ENCODE assay signal across 22 mouse cellular contexts in genomic region chr8:79111461-79111860, GRCm38 (mm10).
A peak's percentile ranks its signal among the peaks of the same experiment; 100 is the strongest.
DNase-seq lines count a peak whose midpoint lies in the region; ATAC-seq lines count a peak whose summit lies in the region.
"Had no signal": no experiment of that assay in that cellular context is flagged by ENCODE, and none has a peak within 500 bp of the region (broad histone marks: within the 10 kb centered on the region; RNA-seq: fewer than 3 reads in every experiment).

No protein-coding gene starts in this region.

- H3K27ac ChIP-seq in hindbrain, embryonic 16.5 days (ENCODE audit: low read depth, low read length) = no peak overlapping the region
- H3K27ac ChIP-seq in hindbrain, embryonic 11.5 days (ENCODE audit: low read depth, low read length) = no peak overlapping the region
- H3K27ac ChIP-seq in kidney, embryonic 16.5 days (ENCODE audit: low read length) = no peak overlapping the region
- H3K27ac ChIP-seq: forebrain, embryonic 13.5 days; hindbrain, embryonic 10.5 days; limb, embryonic 15.5 days; midbrain, embryonic 10.5 days; neural tube, embryonic 13.5 days had no signal

- DNase-seq in hindbrain, embryonic 11.5 days (ENCODE audit: low spot score) = no peak
- DNase-seq in kidney, postnatal 25 days = peak; percentile 26 to 52
- DNase-seq in lung, postnatal 36 days = peak; percentile 14
- DNase-seq in lung, postnatal 14 days = no peak
- no peak for DNase-seq in urinary bladder, postnatal 25 days (ENCODE audit: low spot score)
- DNase-seq: adrenal gland, postnatal 36 days; cerebellum, adult 9-10 months; heart, postnatal 10 days; left cerebral cortex, postnatal 4 days; lung, embryonic 14.5 days; thymus, adult 18-20 months; thymus, postnatal 36 days had no signal

- no peaks in the 10 kb centered on the region for H3K27me3 ChIP-seq in hindbrain, embryonic 16.5 days (replicated peaks; ENCODE audit: control insufficient read depth, insufficient read depth, low read length)
- H3K27me3 ChIP-seq in hindbrain, embryonic 11.5 days (ENCODE audit: control insufficient read depth, insufficient read depth, low read length) = no peaks in the 10 kb centered on the region
- no peaks in the 10 kb centered on the region for H3K27me3 ChIP-seq in kidney, embryonic 16.5 days (ENCODE audit: insufficient read depth, low read length)
- H3K27me3 ChIP-seq: forebrain, embryonic 13.5 days; heart, embryonic 12.5 days; limb, embryonic 15.5 days; neural tube, embryonic 13.5 days had no signal

- H3K9ac ChIP-seq in hindbrain, embryonic 16.5 days (ENCODE audit: low read depth, low read length) = no peak overlapping the region
- no peak overlapping the region for H3K9ac ChIP-seq in hindbrain, embryonic 11.5 days (ENCODE audit: low read depth, low read length)
- no peak overlapping the region for H3K9ac ChIP-seq in kidney, embryonic 16.5 days (replicated peaks; ENCODE audit: low read length)
- H3K9ac ChIP-seq: forebrain, embryonic 13.5 days; heart, embryonic 12.5 days; limb, embryonic 15.5 days; lung, embryonic 14.5 days; neural tube, embryonic 13.5 days had no signal

- H3K4me3 ChIP-seq in hindbrain, embryonic 16.5 days (ENCODE audit: low read length) = no peak overlapping the region
- no peak overlapping the region for H3K4me3 ChIP-seq in hindbrain, embryonic 11.5 days (ENCODE audit: low read depth, low read length)
- H3K4me3 ChIP-seq in kidney, embryonic 16.5 days (ENCODE audit: low read length) = no peak overlapping the region
- H3K4me3 ChIP-seq: forebrain, embryonic 13.5 days; heart, embryonic 12.5 days; hindbrain, embryonic 10.5 days; limb, embryonic 15.5 days; midbrain, embryonic 10.5 days; myocyte; neural tube, embryonic 13.5 days had no signal

- WGBS in hindbrain, embryonic 16.5 days = 91% methylated on average over 8 of the region's 8 CpGs
- WGBS in hindbrain, embryonic 11.5 days = 89% methylated on average over 8 of the region's 8 CpGs
- WGBS in kidney, embryonic 16.5 days = 82% methylated on average over 8 of the region's 8 CpGs

- H3K9me3 ChIP-seq in hindbrain, embryonic 16.5 days (ENCODE audit: control insufficient read depth, low read length) = no peaks in the 10 kb centered on the region
- no peaks in the 10 kb centered on the region for H3K9me3 ChIP-seq in hindbrain, embryonic 11.5 days (ENCODE audit: control insufficient read depth, low read length)
- H3K9me3 ChIP-seq in kidney, embryonic 16.5 days (ENCODE audit: low read length) = no peaks in the 10 kb centered on the region
- H3K9me3 ChIP-seq: forebrain, embryonic 13.5 days; heart, embryonic 12.5 days; hindbrain, embryonic 10.5 days; limb, embryonic 15.5 days; midbrain, embryonic 10.5 days; neural tube, embryonic 13.5 days had no signal

- H3K4me1 ChIP-seq in hindbrain, embryonic 16.5 days (ENCODE audit: control insufficient read depth, insufficient read depth, low read depth, low read length) = no peaks in the 10 kb centered on the region
- no peaks in the 10 kb centered on the region for H3K4me1 ChIP-seq in hindbrain, embryonic 11.5 days (replicated peaks; ENCODE audit: control insufficient read depth, insufficient read depth, low read length)
- peaks cover 15% of the 10 kb centered on the region; the same call in 1 of the 2 replicates for H3K4me1 ChIP-seq in kidney, embryonic 16.5 days (ENCODE audit: insufficient read depth, low read length)
- H3K4me1 ChIP-seq: forebrain, embryonic 13.5 days; midbrain, embryonic 10.5 days; neural tube, embryonic 13.5 days had no signal

- H3K36me3 ChIP-seq in hindbrain, embryonic 16.5 days (ENCODE audit: control insufficient read depth, insufficient read depth, low read length) = peaks cover 4% of the 10 kb centered on the region; the same call in 1 of the 2 replicates
- no peaks in the 10 kb centered on the region for H3K36me3 ChIP-seq in hindbrain, embryonic 11.5 days (ENCODE audit: control insufficient read depth, insufficient read depth, low read length)
- peaks cover 4% of the 10 kb centered on the region for H3K36me3 ChIP-seq in kidney, embryonic 16.5 days (ENCODE audit: insufficient read depth, low read length)

- no peak overlapping the region for H3K4me2 ChIP-seq in hindbrain, embryonic 16.5 days (ENCODE audit: low read length)
- no peak overlapping the region for H3K4me2 ChIP-seq in hindbrain, embryonic 11.5 days (replicated peaks; ENCODE audit: low read depth, low read length)
- H3K4me2 ChIP-seq in kidney, embryonic 16.5 days (replicated peaks; ENCODE audit: low read depth, low read length) = no peak overlapping the region
- H3K4me2 ChIP-seq: forebrain, embryonic 13.5 days; heart, embryonic 12.5 days; limb, embryonic 15.5 days; lung, embryonic 14.5 days; neural tube, embryonic 13.5 days had no signal

- peak; percentile 46; the same call in 1 of the 2 replicates for ATAC-seq in hindbrain, embryonic 16.5 days
- no peak for ATAC-seq in hindbrain, embryonic 11.5 days (ENCODE audit: low FRiP score)
- no peak for ATAC-seq in kidney, embryonic 16.5 days (ENCODE audit: low FRiP score, low TSS enrichment)
- ATAC-seq: forebrain, embryonic 13.5 days; midbrain, embryonic 16.5 days had no signal

Comparison
In these comparisons a context has a peak if more than half of its experiments do, and no peak if none do; other contexts are left out.
1. DNase-seq: peak in kidney, postnatal 25 days (2 of 2) and lung, postnatal 36 days (single experiment); none in hindbrain, embryonic 11.5 days (single experiment), lung, postnatal 14 days (single experiment) and urinary bladder, postnatal 25 days (single experiment).